Mouse (Mus musculus) v-Abl transformed pro-B cells (cell line): Measurements from ENCODE around the gene Gls.

Experiments used
- in situ Hi-C, 2 experiments: fragments of 400-800 bp; cut with MboI; formaldehyde crosslinking; loops; one replicate each; pipeline ENCODE4 v1.15.1; 2025; ENCODE audit not compliant: unreplicated experiment in 2 of 2

Gene Gls

DNA sequence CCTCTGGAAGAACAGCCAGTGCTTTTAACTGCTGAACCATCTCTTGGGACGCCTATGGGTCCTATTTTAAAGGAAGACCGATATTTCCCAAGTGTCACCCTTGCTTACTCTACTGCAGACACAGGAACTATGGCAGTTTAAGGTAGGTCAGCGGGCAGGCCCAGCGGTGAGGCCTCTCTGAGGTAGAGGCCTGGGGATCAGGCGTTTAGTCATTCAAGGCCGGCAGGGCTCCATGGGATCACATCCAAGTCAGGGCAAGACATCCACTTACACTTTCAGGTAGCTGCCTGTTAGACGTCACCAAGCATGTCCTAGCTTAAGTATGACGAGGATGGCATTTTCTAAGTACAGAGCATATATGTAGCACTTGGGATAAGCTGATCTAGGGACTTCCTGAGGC lies 71.9 kb downstream of the Gls start:
- in situ Hi-C loops, result no loop called here

DNA sequence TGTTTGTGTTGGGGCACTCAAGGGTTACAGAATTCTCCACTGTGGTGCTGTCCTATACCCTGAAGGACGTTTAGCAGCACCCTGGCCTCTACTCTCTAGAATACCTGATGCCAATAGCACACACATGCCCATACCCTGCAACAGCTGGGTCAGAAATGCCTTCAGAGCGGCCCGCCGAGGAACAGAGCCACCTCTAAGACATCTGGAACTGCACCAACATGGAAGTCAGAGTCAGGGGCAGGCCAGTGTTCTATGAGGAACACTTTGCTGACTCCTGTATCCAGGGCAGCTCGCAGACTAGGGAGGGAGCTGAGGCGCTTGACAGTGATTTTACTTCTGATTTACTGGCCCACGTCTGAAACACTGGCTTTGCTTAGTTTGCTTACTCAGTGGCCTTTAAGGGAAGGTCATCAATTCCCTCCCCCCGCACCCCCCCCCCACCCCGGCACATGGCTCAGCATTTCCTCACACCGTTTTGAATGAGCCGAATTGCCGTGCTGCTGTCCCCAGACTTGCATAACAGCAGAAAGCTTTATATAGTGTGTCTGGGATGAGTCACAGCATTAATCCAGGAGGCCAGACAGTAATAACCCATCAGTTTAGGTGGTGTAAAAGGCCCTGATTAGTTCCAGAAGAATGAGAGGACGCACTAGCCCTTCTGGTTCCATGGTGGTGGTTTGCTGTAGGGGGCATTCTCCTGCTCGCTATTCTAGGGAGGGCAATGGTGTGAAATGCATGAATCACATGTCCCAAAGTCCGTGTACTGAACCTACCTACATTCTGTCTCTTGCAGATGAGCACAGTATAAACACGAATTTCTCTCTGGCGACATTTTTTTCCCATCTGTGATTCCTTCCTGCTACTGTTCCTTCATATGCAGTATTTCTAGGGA lies 74.3 kb downstream of the Gls start:
- in situ Hi-C loops, result no loop called here

DNA sequence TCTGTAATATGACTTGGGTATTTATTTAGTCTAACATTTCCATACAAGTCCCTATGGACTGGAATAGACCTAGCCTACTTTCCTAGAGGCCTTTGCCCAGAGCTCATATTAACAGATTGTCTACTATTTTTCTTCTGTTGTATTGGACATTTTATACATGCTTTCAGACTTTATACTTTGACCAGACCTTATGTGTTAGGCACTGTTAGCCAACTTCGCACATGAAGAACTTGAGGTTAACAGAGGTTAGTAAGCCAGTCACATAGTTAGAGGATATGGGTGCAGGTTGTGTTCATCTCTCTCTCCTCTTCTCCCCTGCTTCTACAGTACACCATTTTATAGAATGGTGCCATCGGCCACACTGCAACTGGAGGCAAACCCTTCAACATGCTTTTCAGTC lies 75.0 kb downstream of the Gls start:
- in situ Hi-C loops, result no loop called here

DNA sequence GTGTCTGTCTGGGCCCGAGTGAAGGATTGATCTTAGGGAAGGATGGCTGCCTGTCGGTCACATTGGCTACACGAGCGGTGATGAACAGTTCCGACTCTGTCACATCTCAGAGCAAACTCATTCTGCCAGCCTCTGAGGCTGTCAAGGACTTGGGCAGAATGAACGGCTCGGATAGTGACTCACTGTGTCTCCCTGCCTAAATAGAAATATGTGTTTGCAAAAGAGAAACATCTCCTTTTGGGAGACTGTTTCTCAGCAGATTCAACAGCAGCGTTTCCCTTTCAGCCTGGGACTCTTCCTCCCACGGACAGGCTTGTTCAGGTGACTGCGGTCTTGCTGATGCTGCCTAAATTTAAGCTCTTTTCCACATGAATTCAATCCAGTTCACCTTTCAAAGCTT lies 76.7 kb downstream of the Gls start:
- in situ Hi-C loops, result no loop called here

DNA sequence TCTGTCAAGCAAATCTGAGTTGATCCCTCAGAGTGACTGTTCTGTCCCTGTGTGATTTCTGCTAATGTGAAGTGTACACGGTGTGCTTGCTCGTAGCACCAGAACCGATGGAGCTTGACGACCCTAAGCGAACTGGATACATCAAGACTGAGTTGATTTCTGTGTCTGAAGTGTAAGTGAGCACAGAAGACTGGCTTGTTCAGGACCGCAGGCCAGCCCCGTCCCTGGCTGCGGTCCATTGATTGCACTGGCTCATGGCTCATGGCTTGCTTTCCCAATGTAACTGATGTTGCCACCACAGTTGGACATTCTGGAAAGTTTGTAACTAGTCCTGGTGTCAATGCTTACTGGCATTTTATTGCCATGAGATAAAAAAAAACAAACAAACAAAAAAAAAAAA lies 78.1 kb downstream of the Gls start:
- in situ Hi-C loops, result no loop called here

DNA sequence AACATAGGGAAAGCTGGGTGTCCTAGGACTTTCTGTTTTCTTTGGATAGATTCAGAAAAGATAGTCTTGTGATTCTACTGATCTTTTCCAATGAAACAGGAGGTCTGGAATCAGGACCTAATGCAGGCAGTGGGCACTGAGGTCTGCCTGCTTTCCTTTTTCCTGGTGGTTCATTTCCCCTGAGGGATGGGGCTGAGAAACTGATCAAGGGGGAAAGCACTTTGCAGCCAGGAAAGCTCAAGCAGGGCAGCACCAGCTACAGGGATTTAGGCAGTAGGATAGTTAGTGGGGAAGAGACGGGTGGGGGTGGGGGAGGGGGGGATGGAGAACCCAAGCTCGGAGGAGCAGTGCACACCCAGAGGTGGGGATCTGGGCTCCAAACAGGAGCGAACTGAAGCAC lies 80.1 kb downstream of the Gls start:
- in situ Hi-C loops, result no loop called here

DNA sequence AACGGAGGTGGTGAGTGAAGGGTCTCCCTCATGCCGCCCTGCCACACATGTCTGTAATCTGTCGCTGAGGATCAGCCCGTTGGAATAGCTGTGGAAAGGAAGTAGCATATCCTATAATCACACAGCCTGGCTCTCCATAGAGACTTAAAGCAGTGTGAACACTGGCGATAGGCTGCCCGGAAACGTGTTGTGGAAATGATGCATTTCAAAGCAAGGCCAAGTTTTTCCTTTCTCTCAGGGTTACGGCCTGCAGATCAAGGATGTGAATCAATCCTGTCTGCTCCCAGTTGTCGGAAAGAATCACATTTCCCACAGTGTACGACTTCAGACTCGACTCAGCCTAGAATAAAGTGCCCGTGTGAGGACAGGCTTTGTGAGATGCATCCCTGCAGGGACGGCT lies 80.7 kb downstream of the Gls start:
- in situ Hi-C loops, result no loop called here

DNA sequence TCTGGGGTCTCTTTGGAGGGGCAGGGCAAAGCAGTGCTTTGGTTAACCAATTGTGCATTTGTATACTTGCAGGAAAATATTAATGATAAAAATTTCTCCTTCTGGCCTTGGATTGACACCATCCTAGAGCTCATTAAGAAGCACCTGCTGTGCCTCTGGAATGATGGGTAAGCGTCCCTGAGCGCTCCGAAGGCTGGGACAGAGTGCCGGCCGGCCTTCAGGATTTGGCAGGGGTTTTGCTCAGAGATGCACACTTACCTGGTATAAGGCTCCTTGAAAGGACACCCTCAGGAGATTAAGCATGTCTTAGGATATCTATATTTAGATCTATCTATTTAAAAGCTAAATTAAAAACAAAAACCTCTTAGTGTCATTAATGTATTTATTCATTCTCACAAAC lies 81.9 kb downstream of the Gls start:
- in situ Hi-C loops, result no loop called here

DNA sequence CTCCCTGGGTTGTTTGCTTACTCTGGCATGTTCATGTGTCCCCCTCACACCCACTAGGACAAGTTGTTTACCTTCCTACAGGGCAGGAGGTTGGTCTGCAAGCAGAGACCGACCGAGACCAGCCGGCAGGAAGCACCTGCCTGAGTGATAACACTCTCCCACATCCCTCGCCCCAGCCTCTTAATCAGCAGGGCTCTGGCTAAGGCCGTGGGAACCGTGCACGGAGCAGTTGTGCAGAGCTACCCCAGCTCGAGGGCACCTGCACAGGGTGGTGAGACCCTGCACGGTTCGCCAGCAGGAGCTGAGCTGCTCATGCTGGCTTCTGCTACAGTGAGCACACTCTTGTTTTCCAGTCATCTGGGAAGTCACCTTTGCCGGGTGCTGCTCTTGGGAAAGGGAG lies 82.4 kb downstream of the Gls start:
- in situ Hi-C loops, result no loop called here

DNA sequence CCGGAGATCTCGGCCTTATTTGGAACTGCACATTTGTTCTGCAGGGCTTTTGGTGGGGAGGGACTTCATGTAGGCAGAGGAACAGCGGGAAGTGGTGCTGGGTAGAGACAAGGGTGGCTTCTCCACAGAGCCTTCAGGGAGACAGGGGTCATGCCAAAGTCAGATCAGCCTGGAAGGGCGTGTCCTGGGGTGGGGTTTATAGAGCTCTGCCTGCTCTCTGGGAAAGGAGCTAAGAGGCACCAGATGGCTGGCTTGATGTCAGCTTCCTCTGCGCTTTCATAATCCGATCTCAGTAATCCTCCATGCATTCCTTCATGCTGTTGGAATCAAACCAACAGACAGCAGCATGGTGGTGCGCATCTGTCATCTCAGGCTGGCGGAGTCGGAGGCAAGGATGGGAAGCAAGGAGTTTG lies 83.1 kb downstream of the Gls start:
- in situ Hi-C loops, result loop anchor here (5.0 to 25.0 kb wide), 6 partner anchors 117 to 805 kb away; partner anchors contain the start of gene Nemp2 (in 1 of the 2)

DNA sequence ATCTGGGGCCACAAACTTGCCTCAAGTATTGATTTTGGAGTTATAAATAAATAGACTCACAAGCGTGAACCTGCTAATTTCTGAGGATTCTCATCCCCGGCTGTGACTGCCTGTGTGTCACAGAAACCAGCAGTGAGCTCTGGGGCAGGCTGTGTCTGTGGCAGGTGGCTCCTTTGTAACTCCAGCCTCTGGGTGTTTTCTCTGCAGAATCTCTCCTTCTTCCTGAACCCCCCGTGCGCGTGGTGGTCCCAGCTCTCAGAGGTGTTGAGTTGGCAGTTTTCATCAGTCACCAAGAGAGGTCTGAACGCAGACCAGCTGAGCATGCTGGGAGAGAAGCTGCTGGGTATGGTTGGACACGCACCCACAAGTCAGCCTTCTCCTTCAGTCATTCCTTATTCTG lies 84.3 kb downstream of the Gls start:
- in situ Hi-C loops, result loop anchor here (5.0 to 25.0 kb wide), 6 partner anchors 119 to 806 kb away; partner anchors contain the start of gene Nemp2 (in 1 of the 2)

DNA sequence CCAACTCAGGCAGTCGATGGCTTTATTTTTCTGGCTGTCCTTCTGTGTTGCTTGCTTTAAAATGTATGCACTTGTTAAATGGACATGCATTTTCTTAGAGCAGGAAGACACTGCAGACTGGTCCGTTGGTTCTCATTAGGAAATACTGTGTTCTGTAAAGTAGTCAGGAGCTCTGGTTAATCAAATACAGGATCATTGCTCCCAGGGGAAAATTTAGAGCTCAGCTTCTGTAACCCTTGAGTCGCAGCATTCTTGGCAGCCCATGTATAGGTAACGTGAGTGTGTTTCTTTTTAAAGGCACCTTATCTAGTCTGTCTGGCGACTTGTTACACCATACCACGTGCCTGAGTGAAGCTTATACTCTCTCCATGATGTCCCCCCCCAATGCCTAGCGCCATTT lies 84.9 kb downstream of the Gls start:
- in situ Hi-C loops, result loop anchor here (5.0 to 25.0 kb wide), 6 partner anchors 119 to 807 kb away; partner anchors contain the start of gene Nemp2 (in 1 of the 2)

DNA sequence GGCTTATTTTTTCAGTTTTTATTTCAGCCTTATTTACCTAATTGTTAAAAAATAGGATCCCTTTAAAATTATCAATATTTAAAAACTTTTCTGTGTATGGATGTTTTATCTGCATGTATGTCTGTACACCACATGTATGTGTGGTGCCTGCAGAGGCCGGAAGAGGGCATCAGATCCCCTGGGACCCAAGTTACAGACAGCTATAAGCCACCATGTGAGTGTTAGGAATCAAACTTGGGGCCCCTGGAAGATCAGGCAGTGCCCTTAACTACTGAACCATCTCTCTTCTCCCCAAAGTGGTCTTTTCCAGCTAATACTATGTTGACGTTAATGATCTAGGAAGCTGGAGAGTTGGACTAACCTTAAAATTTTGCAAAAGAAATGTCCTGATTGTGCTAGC lies 85.6 kb downstream of the Gls start:
- in situ Hi-C loops, result loop anchor here (5.0 to 25.0 kb wide), 6 partner anchors 120 to 807 kb away; partner anchors contain the start of gene Nemp2 (in 1 of the 2)

DNA sequence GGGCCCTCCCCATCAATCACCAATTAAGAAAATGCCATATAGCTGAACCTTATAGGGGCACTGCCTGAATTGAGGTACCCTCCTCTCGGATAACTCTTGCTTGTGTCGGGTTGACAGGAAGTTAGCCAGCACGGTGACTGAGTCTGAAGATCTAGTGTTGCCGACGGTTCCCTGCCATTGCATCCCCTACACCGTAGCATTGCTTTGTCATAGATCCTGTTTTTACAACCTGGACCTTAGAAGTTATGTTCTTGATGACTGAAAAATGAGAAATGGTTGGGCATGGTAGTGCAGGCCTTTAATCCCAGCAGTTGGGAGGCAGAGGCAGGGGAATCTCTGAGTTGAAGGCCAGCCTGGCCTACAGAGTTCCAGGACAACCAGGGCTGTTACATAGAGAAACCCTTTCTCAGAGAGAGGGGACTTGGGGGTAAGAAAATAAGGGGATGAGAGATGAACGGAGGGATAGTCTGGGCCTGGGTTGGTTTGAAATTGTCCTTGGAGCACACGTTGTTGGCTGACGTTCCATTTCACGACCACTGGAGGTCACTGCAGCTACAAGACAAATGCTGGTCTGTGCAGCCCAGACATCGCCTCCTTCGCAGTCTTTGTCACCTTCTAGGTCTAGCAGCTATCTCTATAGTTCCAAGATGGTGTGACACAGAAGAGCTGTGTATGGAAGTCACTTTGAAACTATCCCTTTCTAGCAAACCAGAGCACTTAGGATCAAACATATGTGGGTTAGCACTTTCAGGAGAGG lies 86.6 kb downstream of the Gls start:
- in situ Hi-C loops, result loop anchor here (5.0 to 25.0 kb wide), 6 partner anchors 121 to 808 kb away; partner anchors contain the start of gene Nemp2 (in 1 of the 2)

DNA sequence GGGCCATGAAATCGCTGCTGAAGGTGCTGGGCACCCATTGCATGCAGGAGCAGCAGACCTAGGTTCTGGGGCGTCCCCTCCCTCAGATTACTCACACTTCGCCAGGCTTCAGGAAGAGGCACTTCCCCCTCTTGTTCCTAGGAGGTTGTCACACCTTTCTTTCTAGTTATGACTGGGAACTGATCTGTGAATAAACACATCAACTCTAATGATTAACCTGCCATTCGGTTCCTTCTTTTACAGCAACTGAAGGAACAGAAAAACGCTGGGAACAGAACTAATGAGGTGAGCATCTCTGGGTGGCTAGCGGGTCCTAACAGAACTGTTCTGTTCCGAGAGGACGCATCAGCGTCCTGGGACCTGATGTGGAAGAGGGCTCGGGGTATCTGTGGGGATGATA lies 88.1 kb downstream of the Gls start:
- in situ Hi-C loops, result loop anchor here (5.0 to 25.0 kb wide), 6 partner anchors 122 to 810 kb away; partner anchors contain the start of gene Nemp2 (in 1 of the 2)

DNA sequence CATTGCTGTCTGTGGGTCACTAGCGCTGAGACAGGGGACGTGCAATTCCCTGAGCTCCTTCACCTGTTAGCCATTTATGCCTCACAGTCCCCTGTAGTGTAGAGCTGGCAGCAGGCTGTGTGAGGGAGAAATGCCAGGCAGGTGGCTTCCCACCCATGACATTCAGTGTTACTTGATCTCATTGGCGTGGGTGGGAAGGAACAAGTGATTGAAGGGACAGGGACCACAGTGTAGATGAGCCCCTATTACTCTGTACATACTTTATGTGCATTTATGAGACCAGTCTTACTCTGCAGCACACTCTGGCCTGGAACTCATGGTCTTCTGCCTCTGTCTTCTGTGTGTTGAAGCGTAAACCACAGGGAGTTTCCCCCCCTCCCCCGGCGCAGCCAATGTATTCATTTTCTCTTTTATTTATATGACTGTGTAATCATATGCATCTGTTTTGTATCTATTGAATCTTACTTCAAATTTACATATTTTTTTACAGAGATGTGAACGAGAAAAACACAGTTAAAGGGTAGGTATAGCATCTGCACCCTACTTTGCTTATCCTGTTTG lies 89.4 kb downstream of the Gls start:
- in situ Hi-C loops, result loop anchor here (10.0 to 25.0 kb wide), 4 partner anchors 481 to 811 kb away; partner anchors contain the start of gene Nemp2 (in 1 of the 2)

DNA sequence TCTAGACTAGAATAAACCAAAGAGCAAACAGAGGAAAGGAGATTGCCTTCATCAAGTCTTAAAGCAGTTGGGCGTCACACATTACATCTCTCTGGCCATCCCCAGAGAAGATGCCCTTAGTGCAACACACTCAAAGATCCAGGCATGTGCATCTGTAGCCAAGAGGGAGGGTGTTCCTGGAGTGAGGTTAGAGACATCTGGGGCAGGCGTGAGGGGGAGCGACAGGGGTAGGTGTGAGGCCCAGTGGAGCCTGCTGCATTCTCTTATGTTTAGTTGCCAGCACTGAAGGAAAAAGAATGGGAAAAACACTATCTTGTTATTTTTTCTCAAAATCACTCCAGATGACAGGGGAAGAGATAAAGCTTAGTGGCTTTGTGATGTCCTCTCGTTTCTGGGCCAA lies 89.8 kb downstream of the Gls start:
- in situ Hi-C loops, result loop anchor here (10.0 to 25.0 kb wide), 4 partner anchors 482 to 812 kb away; partner anchors contain the start of gene Nemp2 (in 1 of the 2)

DNA sequence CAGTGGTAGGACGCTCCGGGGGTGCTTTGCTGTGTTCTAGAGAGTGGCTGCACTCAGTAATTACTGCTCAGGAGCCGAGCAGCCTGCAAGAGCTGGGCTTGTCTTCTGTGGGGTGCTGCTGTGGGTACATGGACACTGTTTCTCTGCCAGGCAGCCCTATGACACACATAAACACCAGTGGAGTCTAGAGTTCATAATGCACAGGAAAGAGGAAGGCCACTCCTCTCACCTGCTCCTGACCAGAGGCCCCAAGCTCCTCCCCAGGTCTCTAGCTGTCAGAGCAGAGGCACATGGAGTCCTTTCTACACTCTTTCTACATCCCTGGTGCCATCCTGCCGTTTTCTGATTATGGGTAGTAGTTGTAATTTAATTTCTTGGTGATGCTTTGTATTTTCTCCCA lies 90.9 kb downstream of the Gls start:
- in situ Hi-C loops, result loop anchor here (10.0 to 25.0 kb wide), 4 partner anchors 483 to 813 kb away; partner anchors contain the start of gene Nemp2 (in 1 of the 2)

DNA sequence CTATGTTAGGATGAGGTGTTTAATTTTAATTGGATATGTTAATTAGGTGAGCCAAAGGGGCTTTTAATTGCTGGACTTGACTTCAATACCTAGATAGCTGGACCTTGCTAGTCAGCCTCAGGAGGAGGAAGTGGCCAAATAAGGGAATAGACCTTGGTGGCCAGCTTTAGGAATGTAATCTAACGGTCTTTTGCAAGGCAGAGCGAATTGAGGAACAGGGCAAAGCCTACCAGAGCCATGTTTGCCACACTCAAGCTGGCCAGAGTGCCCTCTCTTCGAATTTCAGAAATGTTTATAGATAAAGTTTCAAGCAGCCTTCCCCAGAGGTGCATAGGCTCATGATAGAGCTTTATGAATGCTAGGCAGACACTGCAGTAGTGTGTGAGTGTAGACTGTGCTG lies 91.5 kb downstream of the Gls start:
- in situ Hi-C loops, result loop anchor here (10.0 to 25.0 kb wide), 4 partner anchors 483 to 813 kb away; partner anchors contain the start of gene Nemp2 (in 1 of the 2)

DNA sequence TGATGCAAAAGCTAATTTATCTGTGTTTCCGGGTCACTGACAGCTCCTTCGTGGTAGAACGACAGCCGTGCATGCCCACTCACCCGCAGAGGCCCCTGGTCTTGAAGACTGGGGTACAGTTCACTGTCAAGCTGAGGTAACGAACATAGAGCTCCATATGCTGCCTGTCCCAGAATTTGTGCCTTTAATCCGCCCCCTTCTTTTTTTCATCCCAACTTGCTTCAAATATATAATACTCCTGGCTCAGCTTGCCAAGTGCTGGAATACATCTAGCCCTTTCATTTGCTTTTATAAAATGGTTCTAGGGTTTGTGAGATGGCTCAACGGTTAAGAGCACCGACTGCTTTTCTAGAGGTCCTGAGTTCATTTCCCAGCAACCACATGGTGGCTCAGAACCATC lies 92.5 kb downstream of the Gls start:
- in situ Hi-C loops, result loop anchor here (10.0 to 25.0 kb wide), 4 partner anchors 484 to 814 kb away; partner anchors contain the start of gene Nemp2 (in 1 of the 2)
